Mouse (Mus musculus): ENCODE results near the gene 3110018I06Rik. TPM values are rescaled to one million over a fixed set of nuclear protein-coding genes. Genes with fewer than 3 reads are reported as not detected.
A peak's percentile ranks its signal among the peaks of the same experiment; 100 is the strongest.

The 3110018I06Rik gene
- not detected in 2 replicates for polyA plus RNA-seq (2015; fragmentation: Nextera tagmentation; extraction: Ambion mirVana)

DNA sequence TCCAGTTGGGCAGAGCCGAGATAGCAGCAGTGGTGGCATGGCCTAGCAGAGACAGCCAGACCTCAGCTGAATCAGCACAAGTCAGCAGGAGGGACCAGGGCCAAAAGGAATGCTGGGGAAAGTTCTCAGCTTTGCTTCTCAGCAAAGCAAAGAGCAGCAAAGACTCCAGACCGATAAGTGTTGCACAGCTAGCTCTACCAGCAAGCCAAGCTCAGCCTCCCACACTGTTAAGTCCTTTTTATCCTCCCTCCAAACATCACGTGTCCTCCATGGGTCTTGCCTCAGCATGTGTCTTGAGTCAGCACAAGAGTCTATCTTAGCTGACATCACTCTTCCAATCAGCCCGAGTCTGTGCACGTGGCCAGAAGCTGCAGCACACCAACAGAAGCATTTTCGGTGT lies at the start of gene 3110018I06Rik:
3110018I06Rik (plus strand) TSS at position 262 of the 400 bp plus-strand sequence.
- DNase-seq (ENCODE audit: low spot score): no peak

DNA sequence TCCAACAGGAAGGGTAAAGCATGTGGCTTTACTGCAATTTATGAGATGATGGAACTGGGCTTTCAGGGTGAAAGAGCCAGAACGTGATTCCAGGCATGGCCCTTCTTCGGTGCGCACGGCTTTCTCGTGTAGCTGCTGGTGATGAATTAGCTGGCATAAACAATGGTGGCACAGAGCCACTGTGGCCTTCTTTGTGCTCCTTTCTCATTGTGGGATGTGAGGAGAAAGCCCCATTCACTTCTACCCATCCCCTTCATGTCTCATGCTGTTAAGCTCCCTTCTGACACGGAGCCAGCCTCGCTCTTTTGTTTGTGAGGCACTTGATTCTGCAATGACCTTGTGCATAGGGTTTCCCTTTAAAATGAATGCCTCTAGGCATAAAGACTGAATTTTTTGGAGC lies 43.8 kb upstream of the 3110018I06Rik start:
- no peak for DNase-seq (ENCODE audit: low spot score)

DNA sequence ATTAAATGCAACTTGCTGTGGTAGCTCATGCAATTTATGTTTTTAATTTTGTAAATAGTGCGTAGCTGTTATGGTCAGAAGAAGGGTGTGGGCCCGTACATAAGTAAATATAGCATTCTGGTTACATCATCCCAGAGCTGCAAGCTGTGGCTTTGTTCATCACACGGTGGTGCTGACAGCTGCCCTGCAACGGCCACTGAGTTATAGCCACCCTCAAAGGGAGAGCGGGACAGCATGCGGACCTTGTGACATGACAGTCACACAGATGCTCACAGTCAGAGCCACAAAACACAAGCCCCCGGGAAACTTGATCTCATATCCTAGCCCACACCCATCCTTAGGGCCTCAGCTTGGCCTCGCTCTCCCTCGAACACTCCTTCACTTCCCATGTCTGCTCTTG lies 30.6 kb upstream of the 3110018I06Rik start:
- no peak for DNase-seq (ENCODE audit: low spot score)

DNA sequence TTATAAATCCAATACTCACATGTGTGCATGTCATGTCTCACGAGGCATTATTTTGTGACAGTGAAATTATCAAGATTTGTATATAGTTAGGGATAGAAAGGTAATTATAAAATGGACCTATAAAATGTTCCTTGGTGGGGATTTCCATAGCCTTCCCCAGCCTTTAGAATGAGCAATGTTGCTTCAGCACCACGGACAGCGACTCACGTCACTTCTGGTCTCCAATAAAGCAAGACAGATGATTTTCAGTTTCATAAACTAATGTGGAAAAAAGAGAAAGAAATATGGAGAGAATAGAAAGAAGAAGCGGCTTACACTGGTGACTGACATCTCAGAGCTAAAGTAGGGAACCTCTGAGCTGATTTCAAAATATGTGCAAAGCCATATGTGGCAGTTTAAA lies 23.7 kb upstream of the 3110018I06Rik start:
- peak; percentile 78 for DNase-seq (ENCODE audit: low spot score)

DNA sequence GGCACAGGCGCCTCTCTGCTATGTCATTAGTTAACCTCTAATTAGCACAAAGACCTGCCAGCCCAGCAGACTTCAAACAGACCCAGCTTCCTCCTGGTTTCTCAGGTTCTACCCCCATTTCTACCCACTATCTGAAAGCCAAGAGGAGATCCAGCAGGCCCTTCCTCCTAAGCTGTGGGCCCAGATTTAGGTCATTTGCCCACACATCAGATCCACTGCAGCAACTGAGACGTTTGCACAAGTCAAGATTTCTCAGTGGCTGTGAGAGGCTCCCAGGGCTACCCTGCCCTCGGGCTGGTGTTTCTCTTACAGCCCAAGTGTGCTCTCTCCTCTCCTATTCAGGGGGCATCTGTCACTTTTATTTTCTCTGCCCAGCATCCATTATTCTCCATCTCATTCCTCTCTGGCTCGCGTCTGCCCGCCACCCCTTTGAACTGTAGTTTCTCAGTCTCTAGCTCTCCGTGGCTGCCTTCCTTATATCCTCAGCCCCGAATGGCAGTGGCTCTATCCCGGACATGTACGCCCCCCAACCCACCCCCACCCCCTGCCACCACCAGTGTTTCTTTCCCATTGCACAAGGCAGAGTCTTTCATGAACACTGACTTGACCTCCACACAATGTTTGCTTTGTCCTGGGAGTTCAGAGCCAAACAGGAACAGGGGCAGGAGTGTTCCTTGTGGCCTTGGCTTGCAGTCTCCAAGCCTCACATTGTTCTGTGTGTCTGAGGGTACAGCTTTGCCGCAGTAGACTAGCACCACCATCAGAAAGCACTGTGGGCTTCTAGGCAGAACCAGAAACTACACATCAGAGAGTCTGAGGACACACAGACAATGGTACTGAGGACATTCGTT lies 11.8 kb upstream of the 3110018I06Rik start:
- DNase-seq (ENCODE audit: low spot score): no peak

DNA sequence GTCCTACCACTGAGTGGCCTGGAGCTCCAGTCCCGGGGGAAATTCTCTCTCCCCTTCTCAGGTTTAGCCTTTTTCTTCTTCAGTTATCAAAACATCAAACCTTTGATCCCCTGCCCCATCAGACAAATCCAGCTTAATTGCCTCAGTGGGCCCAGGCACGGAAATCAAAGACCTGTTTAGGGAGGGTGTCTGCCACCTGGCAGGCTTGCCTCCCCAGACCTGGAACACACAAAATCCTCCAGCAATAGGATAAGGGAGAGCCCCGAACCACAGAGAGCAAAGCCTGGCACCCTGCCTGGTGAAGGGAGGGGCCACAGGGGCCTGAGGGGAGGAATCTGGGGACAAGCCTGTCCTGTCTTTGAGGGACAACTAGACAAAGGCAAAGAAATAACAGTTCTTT lies 9.1 kb upstream of the 3110018I06Rik start:
- no peak for DNase-seq (ENCODE audit: low spot score)

DNA sequence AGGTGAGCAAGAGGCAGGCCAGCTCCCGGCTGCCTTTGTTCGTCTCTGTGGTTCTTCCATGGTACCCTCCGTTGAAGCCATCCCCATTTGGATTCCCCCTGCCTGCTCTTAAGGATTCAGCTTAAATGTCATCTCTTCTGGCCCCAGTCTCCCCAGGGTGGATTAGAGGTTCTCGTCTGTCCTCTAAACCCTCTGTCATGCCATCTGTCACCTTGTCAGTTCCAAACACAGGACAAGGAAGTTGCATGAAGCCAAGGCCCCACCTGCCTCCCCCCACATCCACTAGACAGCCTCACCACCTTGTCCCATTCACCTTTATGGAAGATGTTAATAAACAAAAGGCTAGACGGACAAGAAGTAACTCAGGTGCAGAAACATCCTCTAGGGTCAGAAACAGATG lies 5.4 kb upstream of the 3110018I06Rik start:
- DNase-seq (ENCODE audit: low spot score): no peak

DNA sequence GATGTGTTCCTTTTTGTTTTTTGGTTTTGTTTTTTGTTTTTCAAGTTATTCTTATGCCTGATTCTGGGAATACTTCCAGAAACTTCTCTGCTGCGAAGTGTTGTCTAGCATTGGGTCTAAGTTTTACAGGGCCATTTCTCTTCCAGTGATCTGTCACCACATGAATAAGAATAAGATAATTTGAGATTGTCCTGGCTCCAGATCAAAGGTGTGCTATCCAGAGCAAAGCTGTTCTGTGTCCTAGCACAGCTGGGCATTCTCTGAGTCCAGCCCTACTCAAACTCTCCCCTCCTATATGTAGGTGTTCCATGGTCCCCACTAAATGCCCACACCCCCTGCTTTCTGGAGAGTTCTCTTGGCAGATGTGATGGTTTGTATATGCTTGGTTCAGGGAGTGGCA lies 2.9 kb downstream of the 3110018I06Rik start:
- DNase-seq (ENCODE audit: low spot score): no peak

DNA sequence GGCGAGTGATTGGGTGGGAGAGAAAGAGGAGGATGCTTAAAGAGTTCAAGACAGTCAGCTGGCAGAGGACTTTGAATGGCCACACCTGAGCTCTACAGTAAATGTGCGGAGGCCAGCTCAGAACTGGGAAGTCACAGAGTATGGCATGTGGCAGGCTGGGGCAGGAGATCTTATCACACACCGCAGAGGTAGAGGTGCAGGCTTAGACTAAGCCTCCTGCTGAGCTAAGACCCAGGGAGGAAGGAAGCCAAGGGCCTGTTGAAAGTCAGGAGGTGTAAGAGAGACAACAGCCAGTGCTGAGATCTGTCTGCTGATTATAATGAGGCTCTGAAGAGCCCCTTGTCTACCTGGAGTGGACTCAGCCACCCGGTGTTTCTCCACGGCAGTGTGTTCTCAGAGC lies 8.5 kb downstream of the 3110018I06Rik start:
- DNase-seq (ENCODE audit: low spot score): peak; percentile 37

DNA sequence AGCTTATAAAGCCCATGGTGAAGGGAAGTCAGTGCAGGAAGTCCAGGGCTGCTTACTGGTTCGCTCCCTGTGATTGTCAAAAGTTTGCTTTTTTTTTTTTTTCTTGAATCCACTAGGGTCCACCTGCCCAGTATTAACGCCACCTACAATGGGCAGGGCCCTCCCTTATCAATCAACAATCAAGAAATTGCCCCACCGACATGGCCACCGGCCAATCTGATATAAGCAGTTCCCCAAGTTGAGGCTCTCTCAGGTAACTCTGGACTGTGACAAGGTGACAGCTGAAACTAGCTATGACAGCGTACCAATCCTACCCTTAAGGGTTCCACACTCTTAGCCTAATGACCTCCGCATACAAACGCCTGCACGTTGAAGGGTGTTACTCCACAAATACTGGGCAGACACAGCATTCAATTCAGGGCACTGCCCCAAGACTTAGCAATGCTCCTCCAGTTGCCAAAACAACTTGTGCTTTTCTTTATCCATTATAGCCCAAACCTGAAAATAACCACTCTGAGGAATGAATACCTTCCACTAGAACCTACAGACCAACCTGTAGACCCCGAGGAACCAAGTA lies 21.3 kb downstream of the 3110018I06Rik start:
- DNase-seq (ENCODE audit: low spot score): no peak

DNA sequence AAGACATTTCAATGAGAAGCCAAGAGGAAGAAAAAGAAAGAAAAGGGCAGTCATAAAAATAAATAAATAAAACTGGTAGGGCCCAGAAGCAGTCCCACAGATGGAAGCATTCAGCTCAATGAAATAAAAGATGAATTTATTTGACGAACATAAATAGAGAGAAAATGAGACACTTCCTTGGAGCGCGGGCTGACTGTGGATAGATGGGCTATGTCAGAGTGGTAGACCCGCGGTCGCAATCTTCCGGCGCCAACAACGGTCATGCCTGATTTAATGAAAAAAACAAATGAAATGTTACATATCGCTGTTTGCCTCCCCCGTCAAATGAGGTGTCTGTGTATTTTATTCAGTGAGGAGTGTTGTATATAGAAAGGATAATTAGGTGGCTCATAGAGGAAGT lies 22.7 kb downstream of the 3110018I06Rik start:
- DNase-seq (ENCODE audit: low spot score): no peak

DNA sequence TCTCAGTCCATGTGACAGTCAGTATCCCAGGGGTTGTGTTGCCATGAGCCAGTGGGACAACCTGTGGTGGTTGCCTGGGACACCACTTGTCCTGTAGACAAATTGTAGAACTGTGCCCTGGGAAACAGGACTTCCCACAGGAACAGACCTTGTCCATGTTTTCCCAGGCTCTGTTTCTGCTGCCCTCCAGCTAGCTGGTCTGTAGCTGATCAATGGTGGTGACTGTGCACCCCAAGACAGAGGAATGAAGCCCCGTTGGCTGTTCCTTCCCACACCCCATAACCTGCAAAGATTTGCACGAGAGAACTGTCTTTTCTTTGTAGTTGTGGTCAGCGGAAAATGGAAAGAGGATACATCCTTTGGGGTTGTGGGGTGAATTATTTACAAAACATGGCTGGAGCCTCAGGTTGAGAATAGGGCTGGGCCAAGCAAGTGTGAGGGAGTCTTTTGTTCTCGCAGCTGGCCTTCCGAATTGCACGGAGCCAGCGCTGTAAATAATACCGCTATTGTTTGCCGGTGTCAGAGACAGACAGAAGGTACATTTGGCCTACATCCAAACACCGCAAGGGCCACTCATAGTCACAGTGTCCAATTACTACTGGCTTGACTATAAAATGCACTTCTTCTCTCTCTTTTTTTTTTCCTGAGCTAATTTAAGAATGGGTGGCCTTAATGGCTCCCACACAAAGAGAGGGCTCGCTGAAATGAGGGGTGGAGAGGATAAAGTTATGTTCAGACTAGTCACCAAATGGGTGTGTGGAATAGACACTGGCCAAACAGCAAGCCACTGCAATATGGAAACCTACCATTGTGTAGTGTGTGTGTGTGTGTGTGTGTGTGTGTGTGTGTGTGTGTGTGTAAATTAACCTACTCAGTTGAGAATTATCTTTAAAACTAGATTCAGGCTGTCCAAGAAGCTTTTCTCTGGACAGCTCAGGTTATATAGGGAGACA lies 28.1 kb downstream of the 3110018I06Rik start:
- no peak for DNase-seq (ENCODE audit: low spot score)

DNA sequence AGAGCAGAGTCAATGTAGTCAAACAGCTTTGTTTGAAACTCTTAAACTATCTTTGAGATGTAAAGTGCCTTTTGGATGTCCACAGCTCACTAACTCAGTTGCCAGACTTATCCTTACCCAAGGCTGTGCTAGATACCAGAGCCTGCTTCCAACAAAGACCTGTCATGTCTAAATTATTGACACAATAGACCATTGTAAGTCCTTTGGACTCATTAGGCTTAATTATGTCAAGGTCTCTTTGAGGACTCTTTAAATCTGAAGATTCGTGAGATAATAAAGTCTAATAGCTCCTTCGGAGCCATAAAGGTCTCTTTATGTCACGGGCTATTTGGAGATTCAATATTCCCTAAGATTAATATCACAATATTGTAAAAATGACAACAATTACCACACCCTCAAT lies 32.5 kb downstream of the 3110018I06Rik start:
- no peak for DNase-seq (ENCODE audit: low spot score)

DNA sequence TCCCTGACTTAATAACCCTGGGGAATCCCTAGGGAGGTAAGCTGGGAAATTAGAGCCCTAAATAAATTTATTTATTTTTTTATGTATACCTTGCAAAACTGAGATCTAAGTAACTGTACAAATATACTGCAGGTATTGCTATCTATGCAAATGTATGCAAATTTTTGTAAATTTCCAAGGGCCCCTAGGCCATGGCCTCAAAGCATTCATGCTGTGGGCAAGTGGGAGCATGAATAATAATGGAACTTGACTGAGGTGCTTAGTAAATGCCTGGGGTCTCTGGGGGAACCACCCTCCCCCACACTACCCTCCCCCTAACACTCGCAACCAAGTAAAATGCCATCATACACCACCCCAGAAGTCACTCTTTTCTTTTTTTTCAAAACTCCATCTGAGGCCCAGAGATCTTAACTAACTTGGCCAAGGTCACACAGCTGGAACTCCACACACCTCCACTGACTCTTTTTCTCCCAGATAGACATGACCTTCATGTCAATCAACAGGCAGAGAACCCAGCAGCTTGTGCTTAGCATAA lies 40.0 kb downstream of the 3110018I06Rik start:
- DNase-seq (ENCODE audit: low spot score): no peak

DNA sequence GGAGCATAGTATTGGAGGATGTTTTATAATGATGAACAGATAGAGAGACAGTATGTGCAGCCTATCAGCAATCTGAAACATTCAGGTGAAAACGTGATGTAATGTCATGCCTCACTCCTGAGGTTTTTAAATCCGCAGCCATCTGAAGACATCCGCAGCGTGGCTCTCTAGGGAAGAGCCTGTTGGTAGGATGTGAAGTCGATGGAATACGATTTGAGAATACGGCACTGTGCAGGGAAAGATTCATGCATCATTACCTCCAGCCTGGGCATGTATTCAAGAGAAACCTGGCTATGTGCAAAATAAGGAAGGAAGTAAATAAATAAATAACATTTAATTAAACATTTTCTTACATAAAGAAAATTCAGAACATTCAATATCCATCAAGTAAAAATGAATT lies 44.4 kb downstream of the 3110018I06Rik start:
- DNase-seq (ENCODE audit: low spot score): no peak

All from thymus, postnatal 0 days (tissue).